Mouse (Mus musculus) liver, embryonic 18 days (tissue): ENCODE data around the gene Wdr49. TPM values are rescaled to one million over a fixed set of nuclear protein-coding genes. Genes with fewer than 3 reads are reported as not detected.

Source experiments
- polyA plus RNA-seq: library from polyadenylated mRNA; depleted of rRNA; stranded (reverse); fragments of >200 nt; gene quantifications from 2 replicates; pipeline ENCODE4 v1.2.3, GENCODE M21; 2012; rRNA removed

The Wdr49 gene
- not detected in 2 replicates for polyA plus RNA-seq

GRCm38 (mm10) chr3:75482056-75482455, at the start of gene Wdr49:
Gene Wdr49 (minus strand): TSS chr3:75482156.

GRCm38 (mm10) chr3:75269978-75270377, 212.0 kb downstream of the Wdr49 start, which contains the start of gene Serpini2:
Gene Serpini2 (minus strand): TSS chr3:75270078.

Other genes with a start within 250 kb of the Wdr49 start
- gene Serpini2, start 212.1 kb downstream of the Wdr49 start, polyA plus RNA-seq: 0.07 TPM in 1 of 2 replicates, not detected in the other
- 17.7 and 19.6 TPM in 2 replicates for gene Pdcd10, start 74.7 kb upstream of the Wdr49 start, polyA plus RNA-seq
- 0.09 and 0.11 TPM in 2 replicates for gene Serpini1, start 75.4 kb upstream of the Wdr49 start, polyA plus RNA-seq